Mouse (Mus musculus): ENCODE measurements around the gene Fancc. TPM values are rescaled to one million over a fixed set of nuclear protein-coding genes. Genes with fewer than 3 reads are reported as not detected.
A peak's percentile ranks its signal among the peaks of the same experiment; 100 is the strongest.
"Not testable (repeated sequence)": the region's sequence is repeated elsewhere in the genome, so short reads cannot be mapped to it uniquely, and the experiment has no call there.

Gene Fancc
- total RNA-seq, 2 experiments from 2014 or later, result 3.5 to 6.7 TPM

- intact Hi-C loops (cut with DNase I); DNase-seq: not testable (repeated sequence)
Measured at GRCm38 (mm10) chr13:63428211-63428610, 68.9 kb downstream of the Fancc start.

GRCm38 (mm10) chr13:63423060-63423459 lies 74.0 kb downstream of the Fancc start:
- intact Hi-C loops (cut with DNase I), result no loop called here
- DNase-seq, result no peak

GRCm38 (mm10) chr13:63421225-63421624 lies 75.9 kb downstream of the Fancc start:
- no peak for DNase-seq
- intact Hi-C loops (cut with DNase I), result no loop called here

GRCm38 (mm10) chr13:63418148-63418547 lies 78.9 kb downstream of the Fancc start:
- intact Hi-C loops (cut with DNase I), result no loop called here
- no peak for DNase-seq

- no peak for DNase-seq
- intact Hi-C loops (cut with DNase I), result no loop called here
Measured at GRCm38 (mm10) chr13:63416824-63417223, 80.3 kb downstream of the Fancc start.

GRCm38 (mm10) chr13:63412662-63413061 lies 84.4 kb downstream of the Fancc start:
- no peak for DNase-seq
- intact Hi-C loops (cut with DNase I), result no loop called here

GRCm38 (mm10) chr13:63411310-63412022 lies 85.6 kb downstream of the Fancc start:
- intact Hi-C loops (cut with DNase I), result no loop called here
- DNase-seq, result no peak

GRCm38 (mm10) chr13:63410578-63411298 lies 86.3 kb downstream of the Fancc start:
- intact Hi-C loops (cut with DNase I), result no loop called here
- DNase-seq, result no peak

GRCm38 (mm10) chr13:63405151-63405550 lies 91.9 kb downstream of the Fancc start:
- intact Hi-C loops (cut with DNase I), result no loop called here
- no peak for DNase-seq

- DNase-seq, result no peak
- intact Hi-C loops (cut with DNase I), result no loop called here
Measured at GRCm38 (mm10) chr13:63404657-63405056, 92.4 kb downstream of the Fancc start.

GRCm38 (mm10) chr13:63402823-63403222 lies 94.3 kb downstream of the Fancc start:
- DNase-seq, result peak in 1 of 2 experiments; percentile 14
- intact Hi-C loops (cut with DNase I), result no loop called here

GRCm38 (mm10) chr13:63400069-63400468 lies 97.0 kb downstream of the Fancc start:
- intact Hi-C loops (cut with DNase I), result no loop called here
- DNase-seq, result peak; percentile 35 to 67

- intact Hi-C loops (cut with DNase I), result no loop called here
- DNase-seq, result peak in 1 of 2 experiments; percentile 7
Measured at GRCm38 (mm10) chr13:63397420-63397819, 99.7 kb downstream of the Fancc start.

GRCm38 (mm10) chr13:63394304-63395063 lies 102.6 kb downstream of the Fancc start:
- intact Hi-C loops (cut with DNase I), result no loop called here
- no peak for DNase-seq

- intact Hi-C loops (cut with DNase I), result no loop called here
- no peak for DNase-seq
Measured at GRCm38 (mm10) chr13:63385234-63385633, 111.8 kb downstream of the Fancc start.

- intact Hi-C loops (cut with DNase I), result no loop called here
Measured at GRCm38 (mm10) chr13:63384775-63385174, 112.3 kb downstream of the Fancc start.

GRCm38 (mm10) chr13:63382206-63382605 lies 114.9 kb downstream of the Fancc start:
- intact Hi-C loops (cut with DNase I), result no loop called here
- DNase-seq, result no peak

More at GRCm38 (mm10) chr13:63384775-63385174, 112.3 kb downstream of the Fancc start:
- no peak for DNase-seq

- DNase-seq, result no peak
- intact Hi-C loops (cut with DNase I), result no loop called here
Measured at GRCm38 (mm10) chr13:63373460-63374166, 123.5 kb downstream of the Fancc start.

- intact Hi-C loops (cut with DNase I), result no loop called here
- DNase-seq, result no peak
Measured at GRCm38 (mm10) chr13:63361755-63362154, 135.3 kb downstream of the Fancc start.

- DNase-seq, result no peak
- intact Hi-C loops (cut with DNase I), result no loop called here
Measured at GRCm38 (mm10) chr13:63360111-63360885, 136.8 kb downstream of the Fancc start.
